Mouse (Mus musculus) splenic B cell, adult 2 months (primary cell): Measurements from ENCODE around the gene Cgrrf1.

Source experiments
- DNase-seq: peaks from one replicate; pipeline ENCODE4 v3.0.0-alpha.2; 2011; ENCODE audit warnings: low read depth, low spot score
- H3K27me3 ChIP-seq: 2 replicates; pipeline ENCODE4 v1.6.1; 2012; ENCODE audit warnings: mild to moderate bottlenecking, low read length, moderate library complexity, mixed read lengths; ENCODE audit not compliant: control insufficient read depth, poor library complexity, insufficient read depth, severe bottlenecking
- H3K36me3 ChIP-seq: 2 replicates; pipeline ENCODE4 v1.6.1; 2012; ENCODE audit warnings: mild to moderate bottlenecking, low read length, moderate library complexity, mixed read lengths; ENCODE audit not compliant: control insufficient read depth, poor library complexity, insufficient read depth, severe bottlenecking

Gene Cgrrf1

DNA sequence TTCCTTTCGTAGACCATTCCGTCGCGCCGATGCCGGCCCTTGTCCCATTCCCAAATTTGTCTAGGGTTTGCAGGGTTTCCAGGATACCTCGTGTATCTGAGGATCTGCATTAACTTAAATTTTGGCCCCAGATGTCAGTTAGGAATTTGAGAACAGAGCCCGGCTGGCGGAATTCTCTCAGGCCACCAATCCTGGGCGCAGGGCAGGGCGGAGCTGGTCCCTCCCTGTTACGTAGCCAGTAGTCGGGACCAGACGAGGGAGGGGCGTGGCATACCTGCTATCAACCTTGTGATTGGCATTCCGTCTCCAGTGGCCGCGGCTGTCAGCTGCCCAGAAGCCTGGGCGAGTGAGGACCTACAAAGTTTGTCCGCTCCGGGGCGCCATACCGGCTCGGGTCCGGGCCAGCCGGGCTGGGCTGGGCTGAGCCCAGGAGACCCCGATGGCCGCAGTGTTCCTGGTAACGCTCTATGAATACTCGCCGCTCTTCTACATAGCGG lies at the start of gene Cgrrf1:
Gene Cgrrf1, plus strand, starts transcription at position 289 of the 497 bp plus-strand sequence.
- Histone ChIP-seq H3K27me3 (no peaks in the 10 kb centered on the region), H3K36me3 (no peaks in the 10 kb centered on the region; the same call in 1 of the 2 replicates)
- peak; percentile 95 for DNase-seq

DNA sequence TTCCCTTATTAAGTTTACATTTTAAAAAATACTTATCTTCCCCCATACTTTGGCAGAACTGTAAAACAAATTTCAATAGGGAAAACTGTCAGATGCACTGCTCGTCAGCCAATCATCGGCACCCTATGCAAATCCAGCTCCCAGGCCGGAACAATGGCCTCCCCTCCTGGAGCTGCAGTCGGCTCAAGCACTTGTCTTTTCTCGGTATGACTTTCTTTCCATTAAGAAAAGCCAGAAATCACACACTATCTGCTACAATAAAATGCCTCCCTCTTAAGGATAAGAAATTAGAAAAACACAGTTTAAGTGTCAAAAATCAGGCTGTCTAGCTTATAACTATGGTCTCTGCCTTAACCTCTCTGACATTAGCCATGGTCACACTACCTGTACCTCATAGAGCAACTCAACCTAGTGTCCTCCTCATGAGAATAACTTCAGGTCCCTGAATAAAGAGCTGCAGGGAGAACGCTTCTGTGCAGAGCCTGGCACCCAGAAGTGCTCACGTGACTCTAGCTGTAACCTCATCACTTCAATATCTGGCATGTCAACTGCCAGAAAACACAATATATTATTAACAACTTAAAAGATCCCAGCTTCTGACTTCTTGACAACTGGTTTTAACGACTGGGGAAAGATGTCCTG lies 49.6 kb upstream of the Cgrrf1 start:
- DNase-seq = no peak
- H3K27me3 ChIP-seq = no peaks in the 10 kb centered on the region

DNA sequence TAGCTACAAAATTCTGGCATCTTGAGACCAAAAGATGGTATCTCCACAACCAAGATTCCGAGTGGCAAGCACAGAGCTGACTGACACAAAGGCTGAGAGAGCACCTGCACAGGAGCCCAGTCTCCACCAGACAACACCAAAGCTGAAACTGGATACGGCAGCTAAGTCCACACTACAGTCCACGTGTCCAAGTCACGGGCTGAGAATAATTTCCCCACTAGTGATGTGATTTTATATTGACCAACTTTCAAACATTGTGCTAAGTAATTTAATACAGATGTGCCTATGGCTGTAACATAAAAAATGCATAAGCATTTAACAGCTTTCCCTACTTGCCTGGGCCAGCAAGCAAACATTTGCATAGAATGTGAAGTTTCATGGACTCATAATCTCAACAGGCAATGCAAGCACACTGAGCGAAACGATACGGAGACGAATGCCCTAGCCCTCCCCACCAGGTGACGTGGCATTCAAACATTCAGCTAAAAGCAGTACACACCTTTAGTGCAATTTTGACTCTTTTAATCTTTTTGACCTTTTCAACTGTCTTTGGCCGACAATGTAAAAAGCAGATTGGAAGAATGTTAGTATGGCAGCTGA lies 48.5 kb upstream of the Cgrrf1 start:
- Histone ChIP-seq H3K36me3 (peaks cover 15% of the 10 kb centered on the region), H3K27me3 (no peaks in the 10 kb centered on the region)
- DNase-seq = no peak

More for the DNA sequence above, 49.6 kb upstream of the Cgrrf1 start:
- peaks cover 16% of the 10 kb centered on the region for H3K36me3 ChIP-seq

DNA sequence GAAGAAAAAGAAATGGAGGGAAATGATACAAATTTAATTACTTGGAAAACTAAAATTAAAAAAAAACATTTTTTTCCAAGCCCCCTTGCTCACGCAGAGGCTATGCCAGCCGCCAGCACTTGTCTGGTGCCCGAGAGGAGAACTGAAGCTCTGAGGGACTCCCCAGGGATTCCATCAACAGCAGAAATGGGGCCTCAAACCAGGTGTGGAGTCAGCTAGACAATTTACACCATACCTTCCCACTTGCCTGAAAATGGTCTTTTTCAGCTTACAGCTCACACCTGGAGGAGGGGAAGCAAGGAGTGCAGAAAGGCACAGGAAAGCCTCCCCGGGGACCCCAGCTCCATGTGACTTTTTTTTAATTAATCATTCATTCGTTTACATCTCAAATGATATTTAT lies 46.7 kb upstream of the Cgrrf1 start:
- Histone ChIP-seq H3K27me3 (no peaks in the 10 kb centered on the region), H3K36me3 (peaks cover 10% of the 10 kb centered on the region)
- DNase-seq = peak; percentile 47

DNA sequence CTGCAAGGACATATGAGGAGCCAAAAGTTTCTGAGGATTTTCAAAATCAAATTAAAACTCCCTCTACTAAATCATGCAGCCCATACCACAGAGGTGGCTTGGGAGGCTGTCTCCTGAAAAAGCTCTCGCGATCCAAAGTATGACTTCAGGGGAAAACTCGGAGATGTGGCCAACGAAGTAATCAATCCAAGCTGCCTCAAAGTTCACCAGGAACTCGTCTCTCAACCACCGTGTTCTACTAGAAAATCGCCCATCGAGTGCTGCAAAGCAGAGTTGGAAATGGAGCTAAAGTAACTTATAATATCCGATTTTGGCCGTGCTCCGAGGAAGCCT lies 44.5 kb upstream of the Cgrrf1 start:
- no peaks in the 10 kb centered on the region for H3K27me3 ChIP-seq
- no peak for DNase-seq
- H3K36me3 ChIP-seq = peaks cover 1% of the 10 kb centered on the region; the same call in 1 of the 2 replicates

DNA sequence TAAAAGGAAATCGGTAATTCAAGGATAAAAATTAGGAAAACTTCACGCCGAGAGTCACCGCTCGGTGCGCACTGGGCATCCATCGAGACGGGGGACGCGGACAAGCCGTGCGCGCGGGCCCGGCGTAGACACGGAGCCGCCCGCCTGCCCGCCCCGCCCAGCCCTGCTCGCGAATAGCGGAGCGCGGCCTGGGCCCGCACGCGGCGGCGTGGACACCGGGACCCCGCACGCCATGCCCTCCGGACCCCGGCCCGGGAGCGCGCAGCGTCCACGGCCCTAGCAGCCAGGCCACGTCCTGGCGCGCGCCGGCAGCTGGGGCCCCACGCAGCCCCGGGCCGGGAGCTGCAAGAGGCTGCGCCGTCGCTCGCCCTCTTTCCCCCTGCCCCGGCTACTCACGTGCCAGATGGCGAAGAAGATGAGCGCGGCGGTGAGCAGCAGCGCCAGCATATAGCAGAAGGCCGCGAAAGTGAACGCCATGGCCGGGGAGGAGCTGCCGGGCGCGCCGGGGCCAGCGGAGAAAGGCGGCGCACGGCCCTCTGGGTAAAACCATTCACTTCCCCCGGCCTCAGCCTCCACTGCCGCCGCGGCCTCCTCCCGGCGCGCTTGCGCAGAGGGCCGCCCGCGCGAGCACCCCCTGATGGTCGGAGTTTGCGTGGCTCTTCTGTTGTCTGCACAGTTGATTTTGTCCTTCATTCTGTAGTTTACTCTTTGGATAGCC lies 44.0 kb upstream of the Cgrrf1 start, which contains the start of gene Cnih1:
Gene Cnih1, minus strand, starts transcription at position 625 of the 718 bp plus-strand sequence.
- DNase-seq = peak; percentile 94
- Histone ChIP-seq H3K27me3 (no peaks in the 10 kb centered on the region), H3K36me3 (no peaks in the 10 kb centered on the region)

DNA sequence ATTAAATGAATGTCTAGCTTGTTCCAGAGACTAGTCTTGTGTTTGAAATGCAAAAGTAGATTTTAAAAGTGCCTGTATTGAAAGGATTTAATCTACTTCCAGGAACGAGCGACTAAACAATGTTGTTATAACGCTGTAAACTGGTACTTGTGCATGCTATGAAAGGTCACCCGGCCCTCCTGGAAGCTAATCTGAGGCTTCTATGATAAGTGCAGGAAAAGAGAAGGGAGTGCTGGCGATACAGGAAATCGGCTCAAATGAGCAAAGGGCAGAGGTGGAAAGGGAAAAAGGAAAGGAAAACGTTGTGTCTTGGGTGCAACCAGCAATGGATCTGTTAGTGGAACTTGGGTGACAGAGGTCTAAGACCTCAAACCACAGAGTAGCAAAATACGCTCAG lies 43.4 kb upstream of the Cgrrf1 start:
- H3K27me3 ChIP-seq = no peaks in the 10 kb centered on the region
- no peaks in the 10 kb centered on the region for H3K36me3 ChIP-seq

DNA sequence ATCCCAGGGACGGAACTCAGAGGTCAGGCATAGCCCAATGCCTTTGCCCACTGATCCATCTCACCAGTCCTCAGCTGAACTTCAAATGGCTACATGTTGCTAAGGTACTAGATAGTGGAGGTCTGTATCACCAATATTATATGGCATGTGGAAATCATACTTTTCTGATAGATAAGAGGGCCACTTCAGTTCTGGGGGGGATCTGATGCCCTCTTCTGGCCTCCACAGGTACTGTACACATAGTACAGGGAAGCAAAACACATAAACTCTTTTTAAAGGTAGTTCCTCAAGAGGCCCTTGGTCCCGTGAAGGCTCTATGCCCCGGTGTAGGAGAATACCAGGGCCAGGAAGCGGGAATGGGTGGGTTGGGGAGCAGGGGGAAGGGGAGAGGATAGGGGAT lies 41.6 kb upstream of the Cgrrf1 start:
- DNase-seq = peak; percentile 61
- Histone ChIP-seq H3K27me3 (no peaks in the 10 kb centered on the region), H3K36me3 (no peaks in the 10 kb centered on the region)

More for the DNA sequence above, 43.4 kb upstream of the Cgrrf1 start:
- DNase-seq = no peak

DNA sequence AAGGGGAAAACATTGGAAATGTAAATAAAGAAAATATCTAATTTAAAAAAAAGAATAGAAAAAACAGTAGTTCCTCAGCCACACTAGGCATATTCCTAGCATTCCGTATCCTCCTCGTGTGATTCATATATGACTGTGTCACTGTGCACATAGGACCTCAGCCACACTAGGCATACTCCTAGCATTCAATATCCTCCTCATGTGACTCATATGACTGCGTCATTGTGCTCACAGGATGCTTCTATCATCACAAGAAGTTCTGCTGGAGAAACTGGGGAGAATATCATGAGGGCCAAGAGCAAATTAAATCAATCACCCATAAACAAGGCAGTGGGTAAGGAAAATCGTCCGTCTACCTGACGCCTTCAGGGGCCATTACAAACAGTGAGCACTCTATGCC lies 41.2 kb upstream of the Cgrrf1 start:
- no peaks in the 10 kb centered on the region for H3K36me3 ChIP-seq
- no peak for DNase-seq

DNA sequence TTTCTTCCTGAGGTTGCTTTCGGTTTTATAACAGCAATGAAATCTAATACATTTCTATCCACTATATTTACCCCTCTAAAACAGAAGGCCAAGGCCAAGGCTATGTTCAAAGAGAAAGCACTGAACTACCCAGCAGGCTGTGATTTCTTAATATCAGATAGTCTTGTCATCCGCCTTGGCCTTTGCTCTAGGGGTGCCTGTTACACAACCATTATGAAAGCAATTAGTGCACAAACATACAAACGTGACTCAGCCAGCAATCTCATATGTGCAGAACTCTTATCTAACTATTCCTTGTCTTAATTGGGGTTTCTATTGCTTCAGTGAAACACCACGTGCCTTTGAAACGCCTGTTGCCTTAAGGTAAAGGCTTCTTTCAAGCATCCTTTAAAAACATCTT lies 37.8 kb upstream of the Cgrrf1 start:
- DNase-seq = no peak
- no peaks in the 10 kb centered on the region for H3K36me3 ChIP-seq
- H3K27me3 ChIP-seq = no peaks in the 10 kb centered on the region

More for the DNA sequence above, 41.2 kb upstream of the Cgrrf1 start:
- no peaks in the 10 kb centered on the region for H3K27me3 ChIP-seq

DNA sequence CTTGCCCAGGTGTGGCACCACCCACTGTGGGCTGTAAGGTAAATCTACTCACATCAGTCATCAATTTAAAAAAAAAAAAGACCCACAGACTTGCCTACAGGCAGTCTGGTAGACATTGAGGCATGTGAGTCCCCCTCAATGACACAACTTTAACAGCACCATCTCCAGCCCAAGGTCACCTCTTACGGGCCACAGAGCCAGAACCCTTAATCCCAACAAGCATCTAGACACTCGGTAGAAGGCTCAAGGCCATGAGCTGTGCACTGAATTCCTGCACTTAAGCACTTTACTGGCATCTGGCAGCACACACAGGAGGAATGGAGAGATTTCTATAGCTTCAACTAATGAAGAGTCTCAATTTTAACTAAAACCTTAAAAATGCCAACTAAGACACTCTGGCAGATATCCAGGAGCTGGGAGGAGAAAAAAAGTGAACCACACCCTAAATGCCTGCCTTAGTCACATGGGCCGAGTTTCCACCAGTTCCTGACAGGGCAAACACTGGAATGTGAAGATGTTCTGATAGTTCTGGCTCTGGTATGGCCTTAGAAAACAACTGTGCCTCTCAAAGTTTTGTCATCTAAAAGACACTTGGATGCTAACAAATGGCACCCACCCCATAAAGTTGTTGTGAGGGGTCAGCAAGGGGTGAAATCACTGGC lies 31.1 kb upstream of the Cgrrf1 start:
- no peaks in the 10 kb centered on the region for H3K36me3 ChIP-seq
- DNase-seq = no peak
- no peaks in the 10 kb centered on the region for H3K27me3 ChIP-seq

DNA sequence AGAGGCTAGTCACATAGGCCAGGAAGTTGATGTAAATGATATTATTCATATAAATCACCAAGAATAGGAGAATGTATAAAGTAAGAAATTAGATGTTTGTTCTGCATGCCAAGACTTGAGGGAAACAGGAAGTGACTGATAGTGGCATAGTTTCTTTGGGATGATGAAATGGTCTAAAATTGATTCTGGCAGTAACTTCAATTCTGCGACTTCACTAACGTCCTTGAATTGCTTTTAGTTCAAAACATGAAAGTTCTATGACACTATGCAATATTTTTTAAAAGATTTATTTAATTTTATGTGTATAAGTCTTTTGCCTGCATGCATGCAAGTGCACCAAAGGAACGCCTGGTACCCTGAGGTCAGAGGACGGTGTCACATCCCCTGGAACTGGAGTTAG lies 28.7 kb upstream of the Cgrrf1 start:
- Histone ChIP-seq H3K27me3 (no peaks in the 10 kb centered on the region), H3K36me3 (no peaks in the 10 kb centered on the region)
- no peak for DNase-seq

DNA sequence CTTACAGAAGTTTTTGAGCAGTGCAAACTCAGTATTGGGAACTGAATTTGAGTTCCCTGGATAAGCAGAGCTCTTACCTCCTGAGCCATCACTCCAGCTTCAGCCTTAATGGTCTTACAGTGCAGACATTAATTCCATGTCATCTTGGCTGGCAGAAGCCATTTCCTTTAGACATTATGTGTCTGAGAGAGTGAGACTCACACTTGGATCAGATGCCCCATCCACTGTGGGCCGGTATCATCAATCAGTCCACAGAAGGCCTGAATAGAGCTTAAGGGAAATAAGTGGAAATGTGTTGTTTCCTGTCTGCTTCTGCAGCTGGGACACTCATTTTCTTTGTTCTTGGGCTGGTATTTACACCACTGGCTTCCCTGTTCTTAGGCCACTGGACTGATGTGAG lies 28.1 kb upstream of the Cgrrf1 start:
- no peak for DNase-seq
- Histone ChIP-seq H3K36me3 (no peaks in the 10 kb centered on the region), H3K27me3 (no peaks in the 10 kb centered on the region)

DNA sequence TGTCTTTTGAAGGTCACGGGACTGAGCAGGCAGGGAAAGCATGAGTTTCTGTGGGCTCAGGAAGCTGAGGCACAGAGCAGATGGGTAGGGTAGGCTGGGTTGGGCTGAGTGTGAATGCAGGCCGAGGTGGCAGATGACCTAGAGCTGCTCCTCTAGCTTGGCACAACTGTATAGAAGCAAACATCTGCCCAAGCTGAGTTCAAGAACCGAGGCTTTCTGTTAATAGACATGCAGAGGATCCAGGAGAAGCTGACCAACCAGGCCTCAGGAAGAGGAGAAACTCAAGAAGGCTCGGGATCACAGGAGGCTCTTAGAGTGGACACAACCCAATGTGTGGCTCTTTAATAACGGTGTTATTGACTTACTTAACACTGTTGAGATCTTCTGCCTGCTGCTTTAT lies 25.7 kb upstream of the Cgrrf1 start:
- no peaks in the 10 kb centered on the region for H3K27me3 ChIP-seq
- no peak for DNase-seq
- no peaks in the 10 kb centered on the region; the same call in 1 of the 2 replicates for H3K36me3 ChIP-seq

DNA sequence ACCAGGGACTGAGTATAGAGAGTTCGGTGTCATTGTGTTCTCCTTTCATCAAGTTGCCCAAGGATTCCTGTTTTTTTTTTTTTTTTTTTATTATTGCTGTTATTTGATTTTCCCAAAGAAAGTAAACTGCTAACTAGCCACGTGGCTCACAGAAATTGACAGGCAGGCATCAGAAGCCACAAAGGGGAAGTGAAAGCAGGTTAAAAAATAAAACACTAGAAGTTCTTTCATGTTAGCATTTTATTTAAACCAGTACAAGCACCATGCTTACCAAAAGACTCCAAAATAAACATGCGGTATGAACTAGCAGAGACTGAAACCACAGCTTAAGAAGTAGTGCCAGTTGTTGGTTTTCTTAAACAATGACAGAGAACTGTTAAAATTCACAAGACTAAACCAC lies 24.0 kb upstream of the Cgrrf1 start:
- DNase-seq = peak; percentile 71
- peaks cover under 1% of the 10 kb centered on the region; the same call in 1 of the 2 replicates for H3K36me3 ChIP-seq
- H3K27me3 ChIP-seq = no peaks in the 10 kb centered on the region
